Mouse (Mus musculus): ENCODE results near the gene Diaph3. TPM values are rescaled to one million over a fixed set of nuclear protein-coding genes. Genes with fewer than 3 reads are reported as not detected.

Gene Diaph3
- polyA plus RNA-seq, 1 experiment from 2014 or later: 16.5 TPM

DNA sequence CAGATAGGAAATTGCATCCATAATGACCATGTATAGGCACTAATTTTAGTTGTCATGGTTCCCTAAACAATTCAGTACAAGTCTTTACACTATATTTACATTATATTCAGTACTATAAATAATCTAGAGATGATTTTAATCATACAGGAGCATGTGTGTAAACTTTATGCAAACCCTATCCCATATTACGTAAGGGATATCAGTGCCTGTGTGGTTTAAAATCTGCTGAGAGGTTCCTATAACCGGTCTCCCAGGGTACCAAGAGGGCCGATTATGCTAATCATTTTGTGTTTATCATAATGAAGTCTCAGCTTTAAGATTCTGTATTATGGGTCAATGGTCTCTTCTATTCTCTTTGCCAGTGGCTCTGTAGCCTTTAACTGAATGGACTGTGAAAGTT lies 499.2 kb downstream of the Diaph3 start:
- Histone ChIP-seq H3K4me3 (no peak overlapping the region), H3K9ac (no peak overlapping the region), H3K9me3 (replicated peaks) (0 out of 2 replicates have a peak, but pooled peaks cover 7% of the 10 kb centered on the region), H3K27ac (ENCODE audit: poor library complexity, severe bottlenecking) (no peak overlapping the region), H3K4me2 (no peak overlapping the region), H3K4me1 (replicated peaks) (no peaks in the 10 kb centered on the region; the same call in 1 of the 2 replicates), H3K27me3 (replicated peaks) (no peaks in the 10 kb centered on the region), H3K36me3 (no peaks in the 10 kb centered on the region)
- ATAC-seq (ENCODE audit: insufficient number of reproducible peaks, low FRiP score): no peak
- 88% methylated on average over 3 of the region's 3 CpGs for WGBS

DNA sequence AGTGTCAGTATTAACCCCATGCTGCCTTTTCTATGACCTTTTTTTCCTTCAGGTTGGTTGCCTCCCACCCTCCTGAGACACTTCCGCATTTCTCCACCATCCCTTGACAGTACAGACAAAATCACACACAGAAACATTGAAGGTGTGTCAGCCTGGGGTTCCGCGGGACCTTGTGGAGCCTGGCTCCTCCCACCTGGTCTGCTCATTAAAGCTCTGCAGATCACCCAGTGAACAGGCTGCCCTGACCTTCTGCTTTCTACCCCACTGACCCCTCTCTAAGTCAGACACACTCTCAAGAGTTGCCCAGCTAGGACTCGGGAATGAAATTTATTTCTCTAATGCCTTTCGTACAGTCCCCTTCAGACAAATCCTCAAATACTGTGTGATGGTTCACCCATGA lies 500.9 kb downstream of the Diaph3 start:
- no peak for ATAC-seq (ENCODE audit: insufficient number of reproducible peaks, low FRiP score)
- H3K36me3 ChIP-seq: no peaks in the 10 kb centered on the region
- no peak overlapping the region for H3K27ac ChIP-seq (ENCODE audit: poor library complexity, severe bottlenecking)
- H3K4me3 ChIP-seq: no peak overlapping the region
- 73% methylated on average over 5 of the region's 5 CpGs for WGBS
- no peaks in the 10 kb centered on the region; the same call in 1 of the 2 replicates for H3K4me1 ChIP-seq (replicated peaks)
- H3K9ac ChIP-seq: no peak overlapping the region
- H3K27me3 ChIP-seq (replicated peaks): no peaks in the 10 kb centered on the region
- no peak overlapping the region for H3K4me2 ChIP-seq
- 0 out of 2 replicates have a peak, but pooled peaks cover 7% of the 10 kb centered on the region for H3K9me3 ChIP-seq (replicated peaks)

DNA sequence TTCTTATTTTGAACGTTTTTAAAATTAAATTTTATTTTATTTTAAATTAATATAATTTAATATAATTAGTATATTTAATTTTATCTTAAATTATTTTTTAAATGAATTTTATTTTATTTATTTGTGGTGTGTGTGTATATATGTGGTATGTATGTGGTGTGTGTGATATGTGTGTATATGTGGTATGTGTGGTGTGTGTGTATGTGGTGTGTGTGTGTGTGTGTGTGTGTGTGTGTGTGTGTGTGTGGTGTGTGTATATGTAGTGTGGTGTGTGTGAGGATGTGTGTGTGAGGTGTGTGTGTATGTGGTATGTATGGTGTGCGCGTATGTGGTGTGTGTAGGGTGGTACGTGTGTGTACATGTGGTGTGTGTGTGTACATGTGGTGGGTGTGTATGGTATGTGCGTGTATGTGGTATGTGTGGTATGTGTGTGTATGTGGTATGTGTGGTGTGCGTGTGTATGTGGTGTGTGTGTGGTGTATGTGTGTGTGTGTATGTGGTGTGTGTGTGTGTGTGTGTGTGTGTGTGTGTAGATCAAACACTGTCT lies 505.4 kb downstream of the Diaph3 start:
- H3K4me1 ChIP-seq (replicated peaks): no peaks in the 10 kb centered on the region; the same call in 1 of the 2 replicates
- H3K27ac ChIP-seq (ENCODE audit: poor library complexity, severe bottlenecking): no peak overlapping the region
- no peaks in the 10 kb centered on the region for H3K9me3 ChIP-seq (replicated peaks)
- ATAC-seq (ENCODE audit: insufficient number of reproducible peaks, low FRiP score): no peak
- H3K9ac ChIP-seq: no peak overlapping the region
- H3K27me3 ChIP-seq (replicated peaks): no peaks in the 10 kb centered on the region
- no peak overlapping the region for H3K4me2 ChIP-seq
- no peaks in the 10 kb centered on the region for H3K36me3 ChIP-seq
- no peak overlapping the region for H3K4me3 ChIP-seq
- 23% methylated on average over 6 of the region's 6 CpGs for WGBS

DNA sequence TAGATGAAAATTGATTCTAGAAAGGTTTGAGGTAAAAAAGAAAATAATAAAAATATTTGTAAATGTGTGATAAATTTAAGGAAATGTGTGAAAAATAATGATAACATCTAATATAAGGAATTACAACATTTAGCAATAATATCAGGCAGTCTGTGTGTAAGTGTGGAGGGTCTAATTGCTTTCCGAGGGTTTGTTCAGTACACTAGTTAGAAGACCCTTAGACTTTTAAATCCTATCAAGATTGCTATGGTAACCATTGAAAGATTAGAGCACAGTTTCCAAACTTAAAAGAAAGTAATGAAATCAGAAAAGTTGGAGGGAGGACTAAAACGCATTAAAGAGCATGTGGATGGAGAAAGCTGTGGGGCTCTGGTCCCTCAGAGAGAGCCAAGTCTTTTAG lies 506.0 kb downstream of the Diaph3 start:
- Histone ChIP-seq H3K9me3 (replicated peaks) (no peaks in the 10 kb centered on the region), H3K36me3 (no peaks in the 10 kb centered on the region), H3K27ac (ENCODE audit: poor library complexity, severe bottlenecking) (no peak overlapping the region), H3K27me3 (replicated peaks) (no peaks in the 10 kb centered on the region), H3K4me1 (replicated peaks) (no peaks in the 10 kb centered on the region; the same call in 1 of the 2 replicates), H3K4me2 (no peak overlapping the region), H3K9ac (no peak overlapping the region), H3K4me3 (no peak overlapping the region)
- no peak for ATAC-seq (ENCODE audit: insufficient number of reproducible peaks, low FRiP score)
- 81% methylated on average over 2 of the region's 2 CpGs for WGBS

DNA sequence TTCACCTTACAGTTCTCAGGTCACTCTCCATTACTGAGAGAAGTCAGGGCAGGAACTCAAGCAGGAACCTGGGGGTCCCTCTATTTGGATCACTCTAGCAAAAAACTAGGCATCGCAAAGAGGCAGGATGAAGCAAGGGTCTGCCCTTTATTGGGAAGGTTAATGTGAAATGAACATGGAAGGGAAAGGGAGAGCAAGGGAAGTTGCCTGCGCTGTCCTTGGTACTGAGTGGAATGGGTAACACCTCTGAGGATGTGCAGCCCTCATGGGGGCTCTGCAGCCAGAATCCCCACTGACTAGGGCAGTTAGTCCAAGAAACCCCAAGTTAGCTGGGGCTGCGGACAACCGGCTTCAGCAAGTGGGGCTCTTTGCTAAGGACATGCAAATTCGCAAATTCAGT lies 507.2 kb downstream of the Diaph3 start:
- H3K27ac ChIP-seq (ENCODE audit: poor library complexity, severe bottlenecking): no peak overlapping the region
- no peaks in the 10 kb centered on the region; the same call in 1 of the 2 replicates for H3K4me1 ChIP-seq (replicated peaks)
- H3K9ac ChIP-seq: no peak overlapping the region
- no peak overlapping the region for H3K4me3 ChIP-seq
- H3K27me3 ChIP-seq (replicated peaks): no peaks in the 10 kb centered on the region
- no peak for ATAC-seq (ENCODE audit: insufficient number of reproducible peaks, low FRiP score)
- no peaks in the 10 kb centered on the region for H3K9me3 ChIP-seq (replicated peaks)
- H3K36me3 ChIP-seq: no peaks in the 10 kb centered on the region
- WGBS: 52% methylated on average over 5 of the region's 5 CpGs
- H3K4me2 ChIP-seq: no peak overlapping the region

DNA sequence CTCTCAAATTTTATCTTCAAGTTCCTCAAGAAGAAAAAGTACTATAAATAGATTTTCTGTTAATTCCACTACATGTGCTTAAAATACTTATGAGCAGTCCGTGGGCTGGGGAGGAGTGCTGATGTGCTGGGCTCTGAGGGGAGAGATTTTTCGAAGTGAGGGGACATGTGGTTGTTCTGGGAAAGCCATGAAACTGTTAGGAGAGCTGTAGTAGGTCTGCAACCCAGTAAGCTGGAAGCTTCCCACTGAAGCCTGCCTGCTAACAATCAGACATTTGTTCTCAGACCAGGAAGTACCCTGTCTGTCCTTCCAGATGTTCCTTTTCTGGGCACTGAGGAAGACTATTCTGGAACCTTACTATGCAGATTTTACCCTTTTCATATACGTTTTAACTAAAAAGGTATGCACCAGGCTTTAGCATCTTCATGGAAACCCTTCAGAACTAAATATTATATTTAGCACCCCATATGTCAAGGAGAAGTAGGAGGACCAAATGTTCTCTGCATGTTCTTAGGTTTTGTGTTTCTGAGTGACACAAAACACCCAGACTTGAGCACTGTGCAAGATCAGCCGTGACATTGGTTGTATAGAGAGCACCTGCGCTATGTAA lies 516.1 kb downstream of the Diaph3 start:
- no peaks in the 10 kb centered on the region for H3K36me3 ChIP-seq
- H3K9me3 ChIP-seq (replicated peaks): no peaks in the 10 kb centered on the region
- ATAC-seq (ENCODE audit: insufficient number of reproducible peaks, low FRiP score): no peak
- H3K4me3 ChIP-seq: no peak overlapping the region
- H3K4me2 ChIP-seq: no peak overlapping the region
- H3K27ac ChIP-seq (ENCODE audit: poor library complexity, severe bottlenecking): no peak overlapping the region
- WGBS: 66% methylated on average over 5 of the region's 5 CpGs
- H3K9ac ChIP-seq: no peak overlapping the region
- peaks cover 6% of the 10 kb centered on the region; the same call in 1 of the 2 replicates for H3K4me1 ChIP-seq (replicated peaks)
- H3K27me3 ChIP-seq (replicated peaks): no peaks in the 10 kb centered on the region

DNA sequence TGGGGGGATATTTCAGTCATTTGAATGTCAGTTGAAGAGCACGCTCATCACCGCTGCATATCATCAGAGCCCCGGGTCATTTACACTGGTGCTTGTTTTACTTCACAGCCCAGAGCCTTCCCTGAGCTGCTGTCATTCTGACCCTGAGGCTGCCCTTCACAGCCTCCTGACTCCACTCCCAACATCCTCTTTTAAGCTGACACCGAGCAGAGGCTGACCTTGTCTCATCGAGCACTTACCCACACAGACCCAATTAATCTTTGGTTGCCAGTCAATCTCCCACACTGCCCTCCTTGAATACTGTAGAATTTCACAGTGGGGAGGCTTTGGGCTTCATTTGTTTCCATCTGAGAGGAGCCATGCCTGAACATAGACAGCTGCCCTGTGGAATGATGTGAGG lies 521.4 kb downstream of the Diaph3 start:
- H3K27me3 ChIP-seq (replicated peaks): no peaks in the 10 kb centered on the region
- H3K36me3 ChIP-seq: no peaks in the 10 kb centered on the region
- H3K27ac ChIP-seq (ENCODE audit: poor library complexity, severe bottlenecking): no peak overlapping the region
- H3K4me3 ChIP-seq: no peak overlapping the region
- ATAC-seq (ENCODE audit: insufficient number of reproducible peaks, low FRiP score): no peak
- 46% methylated on average over 5 of the region's 5 CpGs for WGBS
- H3K4me2 ChIP-seq: no peak overlapping the region
- H3K9me3 ChIP-seq (replicated peaks): no peaks in the 10 kb centered on the region
- no peak overlapping the region for H3K9ac ChIP-seq
- peaks cover 5% of the 10 kb centered on the region; the same call in 1 of the 2 replicates for H3K4me1 ChIP-seq (replicated peaks)

Small RNA genes within 50 kb of the gene (microRNA-seq; reads per million reads assigned to microRNA genes)
- not detected for gene Gm23438

Measured in heart, embryonic 12.5 days (tissue).